Mouse (Mus musculus): ENCODE measurements around the gene Gxylt2.

GRCm38 (mm10) chr6:100821367-100821766 is 116.8 kb downstream of the Gxylt2 start:
- TF ChIP-seq CTCF (IDR thresholded peaks at IDR 0.05; ENCODE audit: extremely low read depth, insufficient read depth, insufficient read length, insufficient replicate concordance) (no peak), POLR2A (IDR thresholded peaks at IDR 0.05; ENCODE audit: low read depth, low read length) (no peak)

Measured in spleen, adult 2 months (tissue).